Mouse (Mus musculus) MEL (cell line): Measurements from ENCODE around the gene Klhl40. TPM values are rescaled to one million over a fixed set of nuclear protein-coding genes. Genes with fewer than 3 reads are reported as not detected.

Experiments
- DNase-seq: peaks from one replicate; pipeline ENCODE4 v3.0.0; 2011; ENCODE audit warnings: low read depth, low spot score
- H3K27ac ChIP-seq: 2 replicates; pipeline ENCODE4 v1.5.1; 2012; ENCODE audit warnings: low read depth, mild to moderate bottlenecking, control low read depth, low read length, moderate library complexity; ENCODE audit not compliant: control insufficient read depth
- H3K27me3 ChIP-seq, 2 experiments: fragments of 150-350 bp in 1 of 2; sonication (generic) in 1 of 2; 2 replicates each; pipeline ENCODE4 v1.6.1; 2012; ENCODE audit warnings: low read length in 2 of 2, mild to moderate bottlenecking in 2 of 2, improper control_type of control experiment in 1 of 2, moderate library complexity in 1 of 2; ENCODE audit not compliant: insufficient read depth in 2 of 2, control insufficient read depth in 1 of 2
- H3K36me3 ChIP-seq, 2 experiments: 2 replicates each; pipeline ENCODE4 v1.6.1; 2012 to 2014; ENCODE audit warnings: low read length in 2 of 2, improper control_type of control experiment in 1 of 2, inconsistent platforms in 1 of 2, mild to moderate bottlenecking in 1 of 2; ENCODE audit not compliant: insufficient read depth in 2 of 2, control insufficient read depth in 1 of 2
- H3K4me1 ChIP-seq, 2 experiments: fragments of 150-350 bp in 1 of 2; sonication (generic) in 1 of 2; 2 replicates each; pipeline ENCODE4 v1.6.1; 2012; ENCODE audit warnings: low read length in 2 of 2, improper control_type of control experiment in 1 of 2, mild to moderate bottlenecking in 1 of 2; ENCODE audit not compliant: insufficient read depth in 2 of 2, control insufficient read depth in 1 of 2
- H3K4me3 ChIP-seq, 2 experiments: fragments of 150-350 bp in 1 of 2; sonication (generic) in 1 of 2; 2 replicates each; pipeline ENCODE4 v1.5.1; 2012; ENCODE audit warnings: low read depth in 2 of 2, low read length in 2 of 2, mild to moderate bottlenecking in 2 of 2, moderate library complexity in 2 of 2, control low read depth in 1 of 2, improper control_type of control experiment in 1 of 2; ENCODE audit not compliant: control insufficient read depth in 1 of 2, insufficient read depth in 1 of 2
- H3K79me2 ChIP-seq: 2 replicates; pipeline ENCODE4 v1.6.1; 2012; ENCODE audit warnings: mild to moderate bottlenecking, low read length, moderate library complexity; ENCODE audit not compliant: control insufficient read depth, poor library complexity, insufficient read depth
- H3K9ac ChIP-seq: 2 replicates; pipeline ENCODE4 v1.6.1; 2012; ENCODE audit warnings: low read depth, mild to moderate bottlenecking, control low read depth, low read length, moderate library complexity; ENCODE audit not compliant: control insufficient read depth, poor library complexity, severe bottlenecking
- H3K9me3 ChIP-seq: fragments of 150-350 bp; sonication (generic); replicated peaks from 2 replicates; pipeline ENCODE4 v1.6.1; 2012; ENCODE audit warnings: mild to moderate bottlenecking, low read length, improper control_type of control experiment, moderate library complexity; ENCODE audit not compliant: insufficient read depth
- CHD1 ChIP-seq: IDR thresholded peaks from 2 replicates; pipeline ENCODE4 v1.6.1; 2012; ENCODE audit warnings: low read depth, mild to moderate bottlenecking, inconsistent platforms, low read length, improper control_type of control experiment
- CTCF ChIP-seq, 3 experiments: IDR thresholded peaks in 2 of 3; conservative IDR thresholded peaks in 1 of 3; 2 replicates each; pipeline ENCODE4 v1.5.1; 2011 to 2012; ENCODE audit warnings: low read length in 3 of 3, low read depth in 2 of 3, mild to moderate bottlenecking in 2 of 3, improper control_type of control experiment in 1 of 3, inconsistent platforms in 1 of 3, mixed read lengths in 1 of 3, moderate library complexity in 1 of 3; ENCODE audit not compliant: control insufficient read depth in 1 of 3, insufficient read depth in 1 of 3, poor library complexity in 1 of 3, severe bottlenecking in 1 of 3
- E2F4 ChIP-seq: IDR thresholded peaks from 2 replicates; pipeline ENCODE4 v1.6.1; 2011; ENCODE audit warnings: low read depth, low read length, improper control_type of control experiment, borderline replicate concordance
- MEF2A ChIP-seq: IDR thresholded peaks from 2 replicates; pipeline ENCODE4 v1.6.1; 2014; ENCODE audit warnings: low read depth, mild to moderate bottlenecking, inconsistent platforms, low read length, improper control_type of control experiment; ENCODE audit not compliant: poor library complexity, insufficient replicate concordance, severe bottlenecking; ENCODE audit errors: extremely low read depth
- POLR2A ChIP-seq, 2 experiments: IDR thresholded peaks; 2 replicates each; pipeline ENCODE4 v1.6.1; 2011 to 2012; ENCODE audit warnings: low read length in 2 of 2, mild to moderate bottlenecking in 2 of 2, control low read depth in 1 of 2, improper control_type of control experiment in 1 of 2, low read depth in 1 of 2, moderate library complexity in 1 of 2; ENCODE audit not compliant: control insufficient read depth in 1 of 2, insufficient read depth in 1 of 2, poor library complexity in 1 of 2
- RAD21 ChIP-seq: IDR thresholded peaks from 2 replicates; pipeline ENCODE4 v1.6.1; 2011; ENCODE audit warnings: mild to moderate bottlenecking, low read depth, low read length, improper control_type of control experiment
- SMC3 ChIP-seq: IDR thresholded peaks from 2 replicates; pipeline ENCODE4 v1.6.1; 2011; ENCODE audit warnings: low read depth, low read length, improper control_type of control experiment
- ZC3H11A ChIP-seq: IDR thresholded peaks from 2 replicates; pipeline ENCODE4 v1.6.1; 2012; ENCODE audit warnings: low read depth, mild to moderate bottlenecking, inconsistent platforms, low read length, improper control_type of control experiment
- ZMIZ1 ChIP-seq: IDR thresholded peaks from 2 replicates; pipeline ENCODE4 v1.6.1; 2012; ENCODE audit warnings: low read depth, mild to moderate bottlenecking, inconsistent platforms, low read length, improper control_type of control experiment, moderate library complexity
- polyA plus RNA-seq, 2 experiments: library from polyadenylated mRNA; stranded (reverse) in 1 of 2; unstranded in 1 of 2; fragments of >175 nt in 1 of 2; fragments of >200 nt in 1 of 2; gene quantifications; 2 replicates each; pipeline versions ENCODE4 v1.2.1 to v1.2.4; 2012; ENCODE audit warnings: low replicate concordance in 2 of 2, low read depth in 1 of 2; ENCODE audit not compliant: insufficient read length in 2 of 2, insufficient read depth in 1 of 2, missing spikeins in 1 of 2
- total RNA-seq: library from RNA; depleted of rRNA; stranded (reverse); fragments of 300-350 nt; gene quantifications from 2 replicates; pipeline ENCODE4 v1.2.3, GENCODE M21; 2012; rRNA removed

Gene Klhl40
- total and polyA plus RNA-seq, 3 experiments, result not detected

DNA sequence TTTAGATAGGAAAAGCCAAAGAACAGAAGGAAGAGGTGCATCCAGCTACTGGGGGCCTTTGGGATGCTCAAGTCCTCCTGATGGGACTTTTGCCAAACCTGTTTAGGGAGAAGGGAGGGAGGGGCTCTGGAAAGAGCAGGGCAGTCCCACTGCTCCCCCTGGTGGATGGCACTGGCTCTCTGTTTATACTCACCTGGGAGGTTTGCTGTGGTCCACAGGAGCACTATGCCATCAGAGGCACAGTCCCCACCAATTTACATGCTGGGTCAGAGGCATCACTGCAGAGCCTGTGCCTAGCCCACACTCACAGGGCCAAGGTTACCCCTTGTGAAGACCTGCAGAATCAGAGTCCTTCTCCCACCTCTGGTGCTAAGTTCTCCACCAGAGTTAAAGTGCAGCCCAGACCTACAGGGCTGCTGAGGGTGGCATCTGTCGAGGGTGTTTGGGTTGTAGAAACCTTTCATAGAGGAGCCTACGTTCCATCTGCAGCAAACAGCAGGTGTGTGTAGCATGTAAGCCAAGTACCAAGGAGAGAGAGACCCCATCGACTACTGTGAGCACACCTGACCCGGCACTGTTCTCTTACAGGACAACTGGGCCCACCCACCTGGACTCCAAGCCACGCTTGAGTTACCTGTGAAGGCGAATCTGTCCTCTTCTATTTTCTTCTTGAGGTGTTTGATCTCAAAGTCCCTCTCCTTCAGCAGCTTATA is 53.0 kb downstream of the Klhl40 start:
- TF ChIP-seq E2F4 (no peak), CTCF (IDR thresholded peaks at IDR 0.05 in 2 of 3, conservative IDR thresholded peaks at IDR 0.05 in 1 of 3; ENCODE audit: control insufficient read depth in 1 of 3, insufficient read depth in 1 of 3, low read depth in 2 of 3, low read length in 3 of 3, poor library complexity in 1 of 3, severe bottlenecking in 1 of 3) (peak; percentile 71 to 75 (median 71)), CHD1 (no peak), SMC3 (peak; percentile 74), RAD21 (peak; percentile 39), ZC3H11A (peak; percentile 45; the same call in 1 of the 2 replicates), MEF2A (no peak)
- Histone ChIP-seq H3K9me3 (no peaks in the 10 kb centered on the region), H3K9ac (no peak overlapping the region), H3K4me1 (no peaks in the 10 kb centered on the region), H3K4me3 (no peak overlapping the region), H3K27me3 (no peaks in the 10 kb centered on the region), H3K79me2 (no peaks in the 10 kb centered on the region), H3K27ac (no peak overlapping the region), H3K36me3 (no peaks in the 10 kb centered on the region)
- DNase-seq, result peak; percentile 24

- Histone ChIP-seq H3K27ac (no peak overlapping the region), H3K27me3 (no peaks in the 10 kb centered on the region)
- TF ChIP-seq POLR2A (IDR thresholded peaks at IDR 0.05; ENCODE audit: control insufficient read depth in 1 of 2, insufficient read depth in 1 of 2, low read depth in 1 of 2, low read length in 2 of 2, poor library complexity in 1 of 2) (no peak), ZC3H11A (peak; percentile 55), CTCF (IDR thresholded peaks at IDR 0.05 in 2 of 3, conservative IDR thresholded peaks at IDR 0.05 in 1 of 3; ENCODE audit: control insufficient read depth in 1 of 3, insufficient read depth in 1 of 3, low read depth in 2 of 3, low read length in 3 of 3, poor library complexity in 1 of 3, severe bottlenecking in 1 of 3) (peak; percentile 60 to 84 (median 75)), ZMIZ1 (no peak), SMC3 (peak; percentile 69), RAD21 (peak; percentile 72)
These were observed 53.5 kb downstream of the Klhl40 start for GRCm38 (mm10) chr9:121830956-121831293.

More at GRCm38 (mm10) chr9:121830956-121831293, 53.5 kb downstream of the Klhl40 start:
- peak; percentile 72 for DNase-seq
- Histone ChIP-seq H3K4me3 (no peak overlapping the region), H3K9ac (no peak overlapping the region), H3K79me2 (no peaks in the 10 kb centered on the region), H3K36me3 (no peaks in the 10 kb centered on the region), H3K4me1 (no peaks in the 10 kb centered on the region), H3K9me3 (no peaks in the 10 kb centered on the region)

Other genes starting within 250 kb of the Klhl40 start
- not detected in 2 replicates for gene Lyzl4, start 135.5 kb upstream of the Klhl40 start, total RNA-seq
- gene Lyzl4, start 135.5 kb upstream of the Klhl40 start, polyA plus RNA-seq, result not detected
- gene Vipr1, start 134.9 kb upstream of the Klhl40 start, total RNA-seq, result not detected in 2 replicates
- gene Vipr1, start 134.9 kb upstream of the Klhl40 start, polyA plus RNA-seq, result not detected
- gene Sec22c, start 72.1 kb upstream of the Klhl40 start, total RNA-seq, result 5.9 and 6.6 TPM in 2 replicates
- 10 to 100 TPM in 1 of 2 experiments, not detected in 1; 10.9 TPM for gene Sec22c, start 72.1 kb upstream of the Klhl40 start, polyA plus RNA-seq
- gene Ss18l2, start 67.3 kb upstream of the Klhl40 start, total RNA-seq, result 37.4 and 47.8 TPM in 2 replicates
- 10 to 100 TPM in 1 of 2 experiments, not detected in 1; 48.5 TPM for gene Ss18l2, start 67.3 kb upstream of the Klhl40 start, polyA plus RNA-seq
- gene Nktr, start 58.4 kb upstream of the Klhl40 start, total RNA-seq, result 32.0 and 32.4 TPM in 2 replicates
- 10 to 100 TPM; 34.3 to 70.7 TPM for gene Nktr, start 58.4 kb upstream of the Klhl40 start, polyA plus RNA-seq
- gene Zfp651, start 18.3 kb upstream of the Klhl40 start, total RNA-seq, result 0.12 TPM in 1 of 2 replicates, not detected in the other
- under 1 TPM in 1 of 2 experiments, not detected in 1; 0.07 TPM for gene Zfp651, start 18.3 kb upstream of the Klhl40 start, polyA plus RNA-seq
- gene Hhatl, start 14.9 kb downstream of the Klhl40 start, total RNA-seq, result not detected in 2 replicates
- not detected for gene Hhatl, start 14.9 kb downstream of the Klhl40 start, polyA plus RNA-seq
- gene Ccdc13, start 61.9 kb downstream of the Klhl40 start, total RNA-seq, result not detected in 2 replicates
- gene Ccdc13, start 61.9 kb downstream of the Klhl40 start, polyA plus RNA-seq, result not detected
- 142 and 248 TPM in 2 replicates for gene Higd1a, start 80.8 kb downstream of the Klhl40 start, total RNA-seq
- gene Higd1a, start 80.8 kb downstream of the Klhl40 start, polyA plus RNA-seq, result 100 to 1,000 TPM in 1 of 2 experiments, not detected in 1; 177 TPM
- not detected in 2 replicates for gene Ackr2, start 120.7 kb downstream of the Klhl40 start, total RNA-seq
- gene Ackr2, start 120.7 kb downstream of the Klhl40 start, polyA plus RNA-seq, result not detected
- not detected in 2 replicates for gene Cyp8b1, start 138.7 kb downstream of the Klhl40 start, total RNA-seq
- gene Cyp8b1, start 138.7 kb downstream of the Klhl40 start, polyA plus RNA-seq, result not detected
- gene Fam198a, start 173.4 kb downstream of the Klhl40 start, total RNA-seq, result 0.12 and 0.16 TPM in 2 replicates
- gene Fam198a, start 173.4 kb downstream of the Klhl40 start, polyA plus RNA-seq, result under 1 TPM in 1 of 2 experiments, not detected in 1; 0.26 TPM
- gene Pomgnt2, start 219.5 kb downstream of the Klhl40 start, total RNA-seq, result not detected in 2 replicates
- not detected for gene Pomgnt2, start 219.5 kb downstream of the Klhl40 start, polyA plus RNA-seq